Mouse (Mus musculus) liver, adult 2 months (tissue): ENCODE data around the gene Pla2g4e.

Experiments used
- CTCF ChIP-seq: fragments of 200-500 bp; IDR thresholded peaks from 2 replicates; pipeline ENCODE4 v1.5.1; 2011; ENCODE audit warnings: low read depth, low read length, control low read depth
- POLR2A ChIP-seq: fragments of 200-500 bp; IDR thresholded peaks from 2 replicates; pipeline ENCODE4 v1.6.1; 2011; ENCODE audit warnings: low read length, control low read depth; ENCODE audit not compliant: insufficient read depth; ENCODE audit errors: extremely low read depth

DNA sequence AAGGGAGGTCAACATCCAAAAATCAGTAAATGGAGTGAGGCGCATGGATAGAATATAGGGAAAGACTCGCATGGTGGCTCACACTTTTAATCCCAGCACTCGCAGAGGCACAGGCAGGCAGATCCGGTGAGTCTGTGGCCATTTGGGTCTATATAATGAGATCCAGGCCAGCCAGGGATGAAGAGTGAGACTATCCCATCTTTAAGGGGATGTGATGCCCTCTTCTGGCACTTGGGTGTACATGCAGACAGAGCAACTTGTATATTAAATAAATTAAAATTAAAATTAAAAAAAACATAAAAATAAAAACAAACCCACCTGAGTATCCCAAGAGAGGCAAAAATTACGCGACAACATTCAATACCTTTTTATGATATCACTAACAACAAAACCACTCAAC is 20.4 kb upstream of the Pla2g4e start:
- TF ChIP-seq CTCF: no peak
- TF ChIP-seq POLR2A: no peak
